Mouse (Mus musculus) MEL (cell line): ENCODE measurements around the gene Slc25a53. TPM values are rescaled to one million over a fixed set of nuclear protein-coding genes. Genes with fewer than 3 reads are reported as not detected.
"Not testable (repeated sequence)": the region's sequence is repeated elsewhere in the genome, so short reads cannot be mapped to it uniquely, and the experiment has no call there.

ENCODE experiments used
- DNase-seq: peaks from one replicate; pipeline ENCODE4 v3.0.0; 2011; ENCODE audit warnings: low read depth, low spot score
- H3K27ac ChIP-seq: 2 replicates; pipeline ENCODE4 v1.5.1; 2012; ENCODE audit warnings: low read depth, mild to moderate bottlenecking, control low read depth, low read length, moderate library complexity; ENCODE audit not compliant: control insufficient read depth
- H3K27me3 ChIP-seq, 2 experiments: fragments of 150-350 bp in 1 of 2; sonication (generic) in 1 of 2; 2 replicates each; pipeline ENCODE4 v1.6.1; 2012; ENCODE audit warnings: low read length in 2 of 2, mild to moderate bottlenecking in 2 of 2, improper control_type of control experiment in 1 of 2, moderate library complexity in 1 of 2; ENCODE audit not compliant: insufficient read depth in 2 of 2, control insufficient read depth in 1 of 2
- H3K36me3 ChIP-seq, 2 experiments: 2 replicates each; pipeline ENCODE4 v1.6.1; 2012 to 2014; ENCODE audit warnings: low read length in 2 of 2, improper control_type of control experiment in 1 of 2, inconsistent platforms in 1 of 2, mild to moderate bottlenecking in 1 of 2; ENCODE audit not compliant: insufficient read depth in 2 of 2, control insufficient read depth in 1 of 2
- H3K4me1 ChIP-seq, 2 experiments: fragments of 150-350 bp in 1 of 2; sonication (generic) in 1 of 2; 2 replicates each; pipeline ENCODE4 v1.6.1; 2012; ENCODE audit warnings: low read length in 2 of 2, improper control_type of control experiment in 1 of 2, mild to moderate bottlenecking in 1 of 2; ENCODE audit not compliant: insufficient read depth in 2 of 2, control insufficient read depth in 1 of 2
- H3K4me3 ChIP-seq, 2 experiments: fragments of 150-350 bp in 1 of 2; sonication (generic) in 1 of 2; 2 replicates each; pipeline ENCODE4 v1.5.1; 2012; ENCODE audit warnings: low read depth in 2 of 2, low read length in 2 of 2, mild to moderate bottlenecking in 2 of 2, moderate library complexity in 2 of 2, control low read depth in 1 of 2, improper control_type of control experiment in 1 of 2; ENCODE audit not compliant: control insufficient read depth in 1 of 2, insufficient read depth in 1 of 2
- H3K79me2 ChIP-seq: 2 replicates; pipeline ENCODE4 v1.6.1; 2012; ENCODE audit warnings: mild to moderate bottlenecking, low read length, moderate library complexity; ENCODE audit not compliant: control insufficient read depth, poor library complexity, insufficient read depth
- H3K9ac ChIP-seq: 2 replicates; pipeline ENCODE4 v1.6.1; 2012; ENCODE audit warnings: low read depth, mild to moderate bottlenecking, control low read depth, low read length, moderate library complexity; ENCODE audit not compliant: control insufficient read depth, poor library complexity, severe bottlenecking
- H3K9me3 ChIP-seq: fragments of 150-350 bp; sonication (generic); replicated peaks from 2 replicates; pipeline ENCODE4 v1.6.1; 2012; ENCODE audit warnings: mild to moderate bottlenecking, low read length, improper control_type of control experiment, moderate library complexity; ENCODE audit not compliant: insufficient read depth
- CHD1 ChIP-seq: IDR thresholded peaks from 2 replicates; pipeline ENCODE4 v1.6.1; 2012; ENCODE audit warnings: low read depth, mild to moderate bottlenecking, inconsistent platforms, low read length, improper control_type of control experiment
- CHD2 ChIP-seq: IDR thresholded peaks from 2 replicates; pipeline ENCODE4 v1.6.1; 2011; ENCODE audit warnings: low read length, improper control_type of control experiment
- CTCF ChIP-seq, 3 experiments: IDR thresholded peaks in 2 of 3; conservative IDR thresholded peaks in 1 of 3; 2 replicates each; pipeline ENCODE4 v1.5.1; 2011 to 2012; ENCODE audit warnings: low read length in 3 of 3, low read depth in 2 of 3, mild to moderate bottlenecking in 2 of 3, improper control_type of control experiment in 1 of 3, inconsistent platforms in 1 of 3, mixed read lengths in 1 of 3, moderate library complexity in 1 of 3; ENCODE audit not compliant: control insufficient read depth in 1 of 3, insufficient read depth in 1 of 3, poor library complexity in 1 of 3, severe bottlenecking in 1 of 3
- ELF1 ChIP-seq: IDR thresholded peaks from 2 replicates; pipeline ENCODE4 v1.6.1; 2014; ENCODE audit warnings: low read depth, mild to moderate bottlenecking, inconsistent platforms, low read length, improper control_type of control experiment, moderate library complexity
- EP300 ChIP-seq, 2 experiments: IDR thresholded peaks; 2 replicates each; pipeline ENCODE4 v1.6.1; 2011; ENCODE audit warnings: improper control_type of control experiment in 2 of 2, low read length in 2 of 2, low read depth in 1 of 2, mild to moderate bottlenecking in 1 of 2
- GATA1 ChIP-seq: IDR thresholded peaks from 2 replicates; pipeline ENCODE4 v1.6.1; 2011; ENCODE audit warnings: low read depth, low read length, improper control_type of control experiment
- KAT2A ChIP-seq: conservative IDR thresholded peaks from 2 replicates; pipeline ENCODE4 v1.6.1; 2012; ENCODE audit warnings: low read depth, low read length, improper control_type of control experiment, inconsistent platforms
- MAFK ChIP-seq: IDR thresholded peaks from 2 replicates; pipeline ENCODE4 v1.6.1; 2011; ENCODE audit warnings: low read depth, mild to moderate bottlenecking, low read length, improper control_type of control experiment, borderline replicate concordance
- POLR2AphosphoS5 ChIP-seq: IDR thresholded peaks from 2 replicates; pipeline ENCODE4 v1.6.1; 2012; ENCODE audit warnings: low read depth, borderline replicate concordance, mild to moderate bottlenecking, inconsistent platforms, low read length, moderate library complexity, mixed read lengths
- RAD21 ChIP-seq: IDR thresholded peaks from 2 replicates; pipeline ENCODE4 v1.6.1; 2011; ENCODE audit warnings: mild to moderate bottlenecking, low read depth, low read length, improper control_type of control experiment
- SMC3 ChIP-seq: IDR thresholded peaks from 2 replicates; pipeline ENCODE4 v1.6.1; 2011; ENCODE audit warnings: low read depth, low read length, improper control_type of control experiment
- USF1 ChIP-seq: IDR thresholded peaks from 2 replicates; pipeline ENCODE4 v1.6.1; 2014; ENCODE audit warnings: low read depth, mild to moderate bottlenecking, inconsistent platforms, low read length, improper control_type of control experiment, moderate library complexity
- ZC3H11A ChIP-seq: IDR thresholded peaks from 2 replicates; pipeline ENCODE4 v1.6.1; 2012; ENCODE audit warnings: low read depth, mild to moderate bottlenecking, inconsistent platforms, low read length, improper control_type of control experiment
- ZMIZ1 ChIP-seq: IDR thresholded peaks from 2 replicates; pipeline ENCODE4 v1.6.1; 2012; ENCODE audit warnings: low read depth, mild to moderate bottlenecking, inconsistent platforms, low read length, improper control_type of control experiment, moderate library complexity
- ZNF384 ChIP-seq: IDR thresholded peaks from 2 replicates; pipeline ENCODE4 v1.6.1; 2012; ENCODE audit warnings: low read depth, mild to moderate bottlenecking, inconsistent platforms, low read length, improper control_type of control experiment
- polyA plus RNA-seq, 2 experiments: library from polyadenylated mRNA; stranded (reverse) in 1 of 2; unstranded in 1 of 2; fragments of >175 nt in 1 of 2; fragments of >200 nt in 1 of 2; gene quantifications; 2 replicates each; pipeline versions ENCODE4 v1.2.1 to v1.2.4; 2012; ENCODE audit warnings: low replicate concordance in 2 of 2, low read depth in 1 of 2; ENCODE audit not compliant: insufficient read length in 2 of 2, insufficient read depth in 1 of 2, missing spikeins in 1 of 2
- total RNA-seq: library from RNA; depleted of rRNA; stranded (reverse); fragments of 300-350 nt; gene quantifications from 2 replicates; pipeline ENCODE4 v1.2.3, GENCODE M21; 2012

Gene Slc25a53
- total and polyA plus RNA-seq, 3 experiments = 5.1 to 8.6 TPM; not detected in 1

DNA sequence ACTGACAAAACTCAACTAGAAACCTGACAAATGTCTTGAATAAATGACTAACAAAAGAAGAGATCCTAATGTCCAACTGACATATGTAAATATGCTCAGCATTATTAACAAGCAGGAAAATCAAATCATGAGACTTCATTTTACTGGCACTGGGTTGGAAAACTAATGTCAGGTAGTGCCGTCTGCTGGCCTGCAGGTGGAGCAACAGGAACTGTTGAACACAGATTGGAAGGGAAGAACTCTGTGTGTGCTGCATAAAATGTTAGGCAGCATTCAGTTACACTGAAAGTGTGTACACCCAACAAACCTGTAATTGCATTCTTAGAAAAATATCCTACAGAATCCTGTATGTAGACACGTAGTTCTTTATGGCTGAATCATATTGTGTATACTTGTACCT lies 78.4 kb downstream of the Slc25a53 start:
- TF ChIP-seq GATA1 (no peak), ZNF384 (no peak), RAD21 (peak; percentile 54), ZC3H11A (peak; percentile 20; the same call in 1 of the 2 replicates), CTCF (IDR thresholded peaks at IDR 0.05 in 2 of 3, conservative IDR thresholded peaks at IDR 0.05 in 1 of 3; ENCODE audit: control insufficient read depth in 1 of 3, insufficient read depth in 1 of 3, low read depth in 2 of 3, low read length in 3 of 3, poor library complexity in 1 of 3, severe bottlenecking in 1 of 3) (peak; percentile 55 to 67 (median 66)), SMC3 (peak; percentile 72)
- Histone ChIP-seq H3K4me1 (no peaks in the 10 kb centered on the region), H3K4me3 (no peak overlapping the region), H3K79me2 (no peaks in the 10 kb centered on the region), H3K27me3 (no peaks in the 10 kb centered on the region), H3K9ac (no peak overlapping the region), H3K27ac (no peak overlapping the region), H3K9me3 (no peaks in the 10 kb centered on the region), H3K36me3 (no peaks in the 10 kb centered on the region)
- peak; percentile 34 for DNase-seq

DNA sequence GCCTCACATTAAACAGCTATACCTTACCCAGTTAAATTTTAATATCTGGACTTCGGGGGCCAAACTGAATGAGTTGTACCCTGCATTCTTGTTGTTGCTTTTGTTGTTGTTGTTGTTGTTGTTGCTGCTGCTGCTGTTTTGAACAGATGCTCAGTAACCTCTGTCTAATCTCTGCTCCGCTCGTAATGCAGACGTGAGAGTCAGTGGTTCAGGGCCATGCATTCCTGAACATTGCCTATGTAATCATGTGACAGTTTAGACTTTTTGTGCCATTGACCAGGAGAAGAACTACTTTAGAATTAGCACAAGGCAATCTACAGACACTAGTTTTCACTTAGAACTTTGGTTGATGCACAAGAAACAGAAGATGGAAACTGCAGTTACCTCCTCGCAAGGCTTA lies 79.8 kb downstream of the Slc25a53 start:
- H3K36me3 ChIP-seq, H3K4me3 ChIP-seq, H3K27ac ChIP-seq, H3K79me2 ChIP-seq, H3K27me3 ChIP-seq, DNase-seq, H3K9me3 ChIP-seq, H3K9ac ChIP-seq, H3K4me1 ChIP-seq: not testable (repeated sequence)

DNA sequence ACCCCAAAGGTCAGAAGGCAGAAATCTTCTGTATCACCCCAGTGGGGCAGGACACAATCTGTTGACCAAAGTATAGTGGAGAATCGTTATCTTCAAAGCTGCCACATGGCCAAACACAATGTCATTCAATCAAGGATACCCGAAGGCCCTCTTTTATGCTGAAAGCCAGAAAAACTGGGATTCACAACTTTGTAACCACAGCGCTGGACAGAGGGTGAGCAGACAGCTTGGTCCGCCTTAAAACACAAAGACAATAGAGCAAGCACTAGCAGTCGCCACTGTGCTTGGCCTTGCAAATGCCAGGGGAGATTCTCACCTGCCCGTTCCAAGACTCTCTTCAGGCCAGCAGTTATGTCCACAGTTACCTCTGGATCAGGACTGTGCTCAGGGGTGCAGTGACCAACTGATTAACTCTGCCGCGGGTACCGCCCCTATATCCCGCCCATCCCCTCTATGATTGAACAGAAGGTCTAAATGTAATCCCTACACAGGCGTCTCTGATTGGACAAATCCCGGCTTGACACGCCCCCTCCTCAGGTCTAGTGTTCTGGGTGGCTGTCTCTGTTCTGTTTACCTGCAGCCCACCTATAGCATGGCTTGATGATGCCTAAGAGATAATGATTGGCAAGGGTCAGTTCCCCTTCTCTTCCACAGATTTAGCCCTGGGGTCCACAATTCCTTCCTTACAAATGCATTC lies 80.4 kb downstream of the Slc25a53 start:
- H3K36me3 ChIP-seq, H3K79me2 ChIP-seq, H3K27me3 ChIP-seq, DNase-seq, H3K4me3 ChIP-seq, H3K9ac ChIP-seq, H3K9me3 ChIP-seq, H3K27ac ChIP-seq, H3K4me1 ChIP-seq: not testable (repeated sequence)

DNA sequence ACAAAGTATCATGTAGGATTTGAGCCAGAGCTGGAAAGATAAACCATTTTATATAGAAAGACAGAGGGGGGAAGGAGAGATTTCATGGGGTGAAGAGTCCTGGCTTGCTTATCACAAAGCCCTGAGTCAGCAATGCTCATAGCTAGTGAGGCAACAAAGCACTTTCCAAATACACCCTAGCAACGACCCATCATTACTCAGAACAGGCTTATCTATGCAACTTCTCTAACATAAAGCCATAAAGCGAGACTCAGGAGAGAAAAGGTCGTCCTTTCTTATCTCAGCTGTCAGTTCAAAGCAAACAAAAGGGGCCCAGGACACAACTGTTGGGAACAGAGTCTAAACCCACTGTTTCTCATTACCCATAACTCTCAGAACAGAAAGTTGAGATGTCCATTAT lies 100.1 kb downstream of the Slc25a53 start:
- no peaks in the 10 kb centered on the region for H3K27me3 ChIP-seq
- H3K9ac ChIP-seq = no peak overlapping the region
- H3K9me3 ChIP-seq = no peaks in the 10 kb centered on the region
- TF ChIP-seq CHD2 (no peak), CTCF (IDR thresholded peaks at IDR 0.05 in 2 of 3, conservative IDR thresholded peaks at IDR 0.05 in 1 of 3; ENCODE audit: control insufficient read depth in 1 of 3, insufficient read depth in 1 of 3, low read depth in 2 of 3, low read length in 3 of 3, poor library complexity in 1 of 3, severe bottlenecking in 1 of 3) (no peak), GATA1 (peak; percentile 64), ELF1 (no peak), ZMIZ1 (no peak), KAT2A (no peak), ZC3H11A (no peak), POLR2AphosphoS5 (no peak), CHD1 (no peak), USF1 (no peak), MAFK (peak; percentile 90), EP300 (IDR thresholded peaks at IDR 0.05; ENCODE audit: low read depth in 1 of 2, low read length in 2 of 2) (0 out of 4 replicates have a peak, but pooled peaks of 1 of the 2 experiments have one; percentile 21)
- peak; percentile 73 for DNase-seq
- no peaks in the 10 kb centered on the region for H3K79me2 ChIP-seq
- no peak overlapping the region for H3K4me3 ChIP-seq
- H3K27ac ChIP-seq = no peak overlapping the region
- H3K36me3 ChIP-seq = peaks cover 0 to 3% of the 10 kb centered on the region in 2 experiments; a peak in 1 of 4 replicates
- H3K4me1 ChIP-seq = peaks cover 0 to 4% of the 10 kb centered on the region in 2 experiments; a peak in 2 of 4 replicates
